Mouse (Mus musculus) kidney, embryonic 15.5 days (tissue): ENCODE measurements around the gene E4f1. TPM values are rescaled to one million over a fixed set of nuclear protein-coding genes. Genes with fewer than 3 reads are reported as not detected.
"Not testable (repeated sequence)": the region's sequence is repeated elsewhere in the genome, so short reads cannot be mapped to it uniquely, and the experiment has no call there.

Experiments used
- ATAC-seq: fragments of 200-750 bp; cut with Nextera tagmentation; replicated peaks from 2 replicates; pipeline ENCODE4 v1.8.0; 2017; ENCODE audit warnings: moderate TSS enrichment; ENCODE audit not compliant: low FRiP score
- H3K27ac ChIP-seq: fragments of 300-500 bp; sonication (generic); 2 replicates; pipeline ENCODE4 v1.5.1; 2015; ENCODE audit warnings: mild to moderate bottlenecking, inconsistent platforms
- H3K27me3 ChIP-seq: fragments of 300-500 bp; sonication (generic); 2 replicates; pipeline ENCODE4 v1.6.1; 2015; ENCODE audit warnings: inconsistent platforms
- H3K36me3 ChIP-seq: fragments of 300-500 bp; sonication (generic); 2 replicates; pipeline ENCODE4 v1.6.1; 2015; ENCODE audit warnings: inconsistent platforms
- H3K4me1 ChIP-seq: fragments of 300-500 bp; sonication (generic); 2 replicates; pipeline ENCODE4 v1.6.1; 2015; ENCODE audit warnings: inconsistent platforms
- H3K4me2 ChIP-seq: fragments of 300-500 bp; sonication (generic); 2 replicates; pipeline ENCODE4 v1.6.1; 2015; ENCODE audit warnings: moderate library complexity, mild to moderate bottlenecking, inconsistent platforms
- H3K4me3 ChIP-seq: fragments of 300-500 bp; sonication (generic); replicated peaks from 2 replicates; pipeline ENCODE4 v1.5.1; 2015; ENCODE audit warnings: mild to moderate bottlenecking, inconsistent platforms
- H3K9ac ChIP-seq: fragments of 300-500 bp; sonication (generic); 2 replicates; pipeline ENCODE4 v1.6.1; 2015; ENCODE audit warnings: mild to moderate bottlenecking, inconsistent platforms
- H3K9me3 ChIP-seq: fragments of 300-500 bp; sonication (generic); replicated peaks from 2 replicates; pipeline ENCODE4 v1.6.1; 2016; ENCODE audit warnings: inconsistent platforms
- WGBS: fragments of 180-500 bp; shearing (Covaris S2); methylation state at CpG from one replicate; pipeline ENCODE4 v1.1.7; 2015; ENCODE audit warnings: mixed read lengths; 5-methylcytosine and 5-hydroxymethylcytosine counted together
- polyA plus RNA-seq: library from polyadenylated mRNA; unstranded; fragments of >200 nt; fragmentation: Nextera tagmentation; extraction: Ambion mirVana; gene quantifications from 2 replicates; pipeline ENCODE4 v1.2.1, GENCODE M21; 2015

The E4f1 gene
- polyA plus RNA-seq, 1 experiment from 2014 or later = 36.7 TPM

GRCm38 (mm10) chr17:24469336-24469909, 690 bp downstream of the E4f1 start:
- Histone ChIP-seq H3K9me3 (no peaks in the 10 kb centered on the region), H3K36me3 (peaks cover 16% of the 10 kb centered on the region), H3K27ac (peak overlapping the region; percentile 92), H3K4me2 (peak overlapping the region; percentile 96), H3K4me3 (peak overlapping the region; percentile 82), H3K4me1 (peaks cover 40% of the 10 kb centered on the region), H3K9ac (peak overlapping the region; percentile 83), H3K27me3 (no peaks in the 10 kb centered on the region)
- no peak for ATAC-seq
- WGBS = 20% methylated on average over 7 of the region's 7 CpGs

- no peaks in the 10 kb centered on the region for H3K9me3 ChIP-seq
- H3K4me1 ChIP-seq = peaks cover 33% of the 10 kb centered on the region
- H3K36me3 ChIP-seq = peaks cover 9% of the 10 kb centered on the region
- H3K27ac ChIP-seq = no peak overlapping the region
- H3K27me3 ChIP-seq = no peaks in the 10 kb centered on the region
- ATAC-seq = no peak
- no peak overlapping the region for H3K4me3 ChIP-seq
- H3K9ac ChIP-seq = no peak overlapping the region
- H3K4me2 ChIP-seq = no peak overlapping the region
- 89% methylated on average over 5 of the region's 5 CpGs for WGBS
Measured at GRCm38 (mm10) chr17:24468636-24469246, 1.4 kb downstream of the E4f1 start.

GRCm38 (mm10) chr17:24463374-24464133, 6.6 kb downstream of the E4f1 start:
- no peak for ATAC-seq
- no peak overlapping the region for H3K4me3 ChIP-seq

GRCm38 (mm10) chr17:24462932-24463331, 7.2 kb downstream of the E4f1 start:
- Histone ChIP-seq H3K9me3 (no peaks in the 10 kb centered on the region), H3K36me3 (no peaks in the 10 kb centered on the region), H3K4me1 (no peaks in the 10 kb centered on the region), H3K27ac (no peak overlapping the region), H3K9ac (no peak overlapping the region), H3K27me3 (no peaks in the 10 kb centered on the region), H3K4me2 (no peak overlapping the region), H3K4me3 (no peak overlapping the region)
- WGBS = 75% methylated on average over 1 of the region's 1 CpGs
- no peak for ATAC-seq

More at GRCm38 (mm10) chr17:24463374-24464133, 6.6 kb downstream of the E4f1 start:
- Histone ChIP-seq H3K9me3 (no peaks in the 10 kb centered on the region), H3K4me1 (no peaks in the 10 kb centered on the region), H3K36me3 (no peaks in the 10 kb centered on the region), H3K9ac (no peak overlapping the region), H3K27ac (no peak overlapping the region), H3K4me2 (no peak overlapping the region), H3K27me3 (no peaks in the 10 kb centered on the region)
- WGBS = 45% methylated on average over 6 of the region's 6 CpGs

GRCm38 (mm10) chr17:24461580-24461979, 8.5 kb downstream of the E4f1 start:
- Histone ChIP-seq H3K4me2 (no peak overlapping the region), H3K9me3 (no peaks in the 10 kb centered on the region), H3K27ac (no peak overlapping the region), H3K27me3 (no peaks in the 10 kb centered on the region), H3K36me3 (no peaks in the 10 kb centered on the region), H3K4me3 (no peak overlapping the region), H3K9ac (no peak overlapping the region), H3K4me1 (no peaks in the 10 kb centered on the region)
- 71% methylated on average over 2 of the region's 2 CpGs for WGBS
- ATAC-seq = no peak

- not testable (repeated sequence) for H3K36me3 ChIP-seq, H3K9me3 ChIP-seq, H3K27me3 ChIP-seq, H3K9ac ChIP-seq
- H3K27ac ChIP-seq = peak overlapping the region; percentile 98
- peak overlapping the region; percentile 78 for H3K4me3 ChIP-seq
- H3K4me1 ChIP-seq = peaks cover 20% of the 10 kb centered on the region
- WGBS = 44% methylated on average over 10 of the region's 10 CpGs
- peak; percentile 30 for ATAC-seq
- peak overlapping the region; percentile 69 for H3K4me2 ChIP-seq
Measured at GRCm38 (mm10) chr17:24455523-24456206, 14.4 kb downstream of the E4f1 start.

- under 1% methylated on average over 67 of the region's 67 CpGs for WGBS
- peak overlapping the region; percentile 69 for H3K4me2 ChIP-seq
- peaks cover 16% of the 10 kb centered on the region for H3K36me3 ChIP-seq
- H3K9ac ChIP-seq = peak overlapping the region; percentile 80
- peak overlapping the region; percentile 78 for H3K4me3 ChIP-seq
- H3K9me3 ChIP-seq = no peaks in the 10 kb centered on the region
- peak; percentile 96 for ATAC-seq
- peaks cover 20% of the 10 kb centered on the region for H3K4me1 ChIP-seq
- H3K27me3 ChIP-seq = no peaks in the 10 kb centered on the region
- peak overlapping the region; percentile 98 for H3K27ac ChIP-seq
Measured at GRCm38 (mm10) chr17:24454756-24455522, 15.2 kb downstream of the E4f1 start.

GRCm38 (mm10) chr17:24454218-24454755, 15.8 kb downstream of the E4f1 start:
- ATAC-seq = no peak
- 5% methylated on average over 14 of the region's 14 CpGs for WGBS

GRCm38 (mm10) chr17:24453372-24453771, 16.7 kb downstream of the E4f1 start:
- no peak overlapping the region for H3K9ac ChIP-seq
- no peak overlapping the region for H3K27ac ChIP-seq
- ATAC-seq = no peak
- peaks cover 32% of the 10 kb centered on the region for H3K36me3 ChIP-seq
- H3K27me3 ChIP-seq = no peaks in the 10 kb centered on the region
- peaks cover 20% of the 10 kb centered on the region for H3K4me1 ChIP-seq
- no peaks in the 10 kb centered on the region for H3K9me3 ChIP-seq
- no peak overlapping the region for H3K4me2 ChIP-seq
- H3K4me3 ChIP-seq = no peak overlapping the region
- WGBS = 70% methylated on average over 2 of the region's 2 CpGs

More at GRCm38 (mm10) chr17:24454218-24454755, 15.8 kb downstream of the E4f1 start:
- peak overlapping the region; percentile 69 for H3K4me2 ChIP-seq
- H3K27me3 ChIP-seq = no peaks in the 10 kb centered on the region
- H3K27ac ChIP-seq = peak overlapping the region; percentile 98
- H3K4me1 ChIP-seq = peaks cover 20% of the 10 kb centered on the region
- H3K9ac ChIP-seq = peak overlapping the region; percentile 80
- no peaks in the 10 kb centered on the region for H3K9me3 ChIP-seq
- H3K4me3 ChIP-seq = peak overlapping the region; percentile 78
- H3K36me3 ChIP-seq = peaks cover 22% of the 10 kb centered on the region

GRCm38 (mm10) chr17:24451220-24451619, 18.9 kb downstream of the E4f1 start:
- Histone ChIP-seq H3K4me2 (no peak overlapping the region), H3K36me3 (peaks cover 53% of the 10 kb centered on the region), H3K4me3 (no peak overlapping the region), H3K27me3 (no peaks in the 10 kb centered on the region), H3K27ac (no peak overlapping the region), H3K9me3 (no peaks in the 10 kb centered on the region), H3K4me1 (peaks cover 20% of the 10 kb centered on the region), H3K9ac (no peak overlapping the region)
- WGBS = 86% methylated on average over 6 of the region's 6 CpGs
- ATAC-seq = no peak

- H3K9ac ChIP-seq = no peak overlapping the region
- H3K4me2 ChIP-seq = no peak overlapping the region
- H3K4me3 ChIP-seq = no peak overlapping the region
- ATAC-seq = no peak
- H3K9me3 ChIP-seq = no peaks in the 10 kb centered on the region
- no peak overlapping the region for H3K27ac ChIP-seq
- H3K27me3 ChIP-seq = no peaks in the 10 kb centered on the region
- peaks cover 70% of the 10 kb centered on the region for H3K36me3 ChIP-seq
- H3K4me1 ChIP-seq = peaks cover 14% of the 10 kb centered on the region
- 91% methylated on average over 6 of the region's 6 CpGs for WGBS
Measured at GRCm38 (mm10) chr17:24449507-24449906, 20.6 kb downstream of the E4f1 start.
